Mouse (Mus musculus) heart, adult 2 months (tissue): ENCODE data around the gene Tspo.

Source experiments
- EP300 ChIP-seq: fragments of 200-500 bp; IDR thresholded peaks from 2 replicates; pipeline ENCODE4 v1.6.1; 2011; ENCODE audit warnings: low read depth, low read length, control low read depth; ENCODE audit not compliant: insufficient read depth
- POLR2A ChIP-seq: fragments of 200-500 bp; IDR thresholded peaks from 2 replicates; pipeline ENCODE4 v1.6.1; 2011; ENCODE audit warnings: mild to moderate bottlenecking, low read depth, low read length, control low read depth; ENCODE audit not compliant: insufficient read depth

DNA sequence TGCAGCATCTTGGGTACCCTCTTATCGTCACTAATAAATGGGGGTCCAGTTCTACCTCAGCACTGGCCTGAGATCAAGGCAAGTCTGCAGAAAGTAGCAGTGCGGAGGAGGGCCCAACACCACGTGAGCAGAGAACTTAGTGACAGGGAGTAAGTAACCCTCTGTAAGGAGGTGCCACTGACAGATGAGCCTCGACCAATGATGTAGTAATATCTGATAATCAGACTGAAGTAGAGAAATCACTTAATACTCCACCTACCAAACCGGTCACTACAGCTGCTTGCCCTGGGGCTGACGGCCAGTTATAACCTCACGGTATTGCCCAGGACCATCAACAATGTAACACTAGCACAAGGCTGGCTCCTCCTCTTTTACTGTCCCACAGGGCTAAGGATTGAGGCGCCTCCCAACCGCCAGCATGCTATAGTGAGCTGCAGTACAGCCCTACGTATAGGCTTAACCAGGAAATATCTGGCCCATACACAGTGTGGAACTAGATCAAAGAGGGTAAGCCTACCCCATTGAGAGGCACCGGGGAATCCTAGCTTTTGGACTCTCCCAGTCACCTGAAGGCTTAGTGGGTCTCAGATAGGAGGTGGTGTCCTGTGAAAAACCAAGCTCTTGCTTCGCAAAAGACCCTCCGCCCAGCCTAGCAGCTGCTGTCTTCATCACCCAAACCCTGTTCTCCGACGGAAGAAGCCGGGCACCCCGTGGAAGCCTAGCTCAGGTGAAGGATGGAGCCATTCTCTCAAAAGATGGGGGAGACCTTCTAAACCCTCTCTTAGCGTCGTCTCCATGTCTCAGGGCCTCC lies 30.5 kb downstream of the Tspo start:
- no peak for TF ChIP-seq EP300
- TF ChIP-seq POLR2A, result no peak
